Mouse (Mus musculus) MEL (cell line): Measurements from ENCODE around the gene Spen. TPM values are rescaled to one million over a fixed set of nuclear protein-coding genes. Genes with fewer than 3 reads are reported as not detected.

ENCODE experiments used
- DNase-seq: peaks from one replicate; pipeline ENCODE4 v3.0.0; 2011; ENCODE audit warnings: low read depth, low spot score
- H3K27ac ChIP-seq: 2 replicates; pipeline ENCODE4 v1.5.1; 2012; ENCODE audit warnings: low read depth, mild to moderate bottlenecking, control low read depth, low read length, moderate library complexity; ENCODE audit not compliant: control insufficient read depth
- H3K27me3 ChIP-seq, 2 experiments: fragments of 150-350 bp in 1 of 2; sonication (generic) in 1 of 2; 2 replicates each; pipeline ENCODE4 v1.6.1; 2012; ENCODE audit warnings: low read length in 2 of 2, mild to moderate bottlenecking in 2 of 2, improper control_type of control experiment in 1 of 2, moderate library complexity in 1 of 2; ENCODE audit not compliant: insufficient read depth in 2 of 2, control insufficient read depth in 1 of 2
- H3K36me3 ChIP-seq, 2 experiments: 2 replicates each; pipeline ENCODE4 v1.6.1; 2012 to 2014; ENCODE audit warnings: low read length in 2 of 2, improper control_type of control experiment in 1 of 2, inconsistent platforms in 1 of 2, mild to moderate bottlenecking in 1 of 2; ENCODE audit not compliant: insufficient read depth in 2 of 2, control insufficient read depth in 1 of 2
- H3K4me1 ChIP-seq, 2 experiments: fragments of 150-350 bp in 1 of 2; sonication (generic) in 1 of 2; 2 replicates each; pipeline ENCODE4 v1.6.1; 2012; ENCODE audit warnings: low read length in 2 of 2, improper control_type of control experiment in 1 of 2, mild to moderate bottlenecking in 1 of 2; ENCODE audit not compliant: insufficient read depth in 2 of 2, control insufficient read depth in 1 of 2
- H3K4me3 ChIP-seq, 2 experiments: fragments of 150-350 bp in 1 of 2; sonication (generic) in 1 of 2; 2 replicates each; pipeline ENCODE4 v1.5.1; 2012; ENCODE audit warnings: low read depth in 2 of 2, low read length in 2 of 2, mild to moderate bottlenecking in 2 of 2, moderate library complexity in 2 of 2, control low read depth in 1 of 2, improper control_type of control experiment in 1 of 2; ENCODE audit not compliant: control insufficient read depth in 1 of 2, insufficient read depth in 1 of 2
- H3K79me2 ChIP-seq: 2 replicates; pipeline ENCODE4 v1.6.1; 2012; ENCODE audit warnings: mild to moderate bottlenecking, low read length, moderate library complexity; ENCODE audit not compliant: control insufficient read depth, poor library complexity, insufficient read depth
- H3K9ac ChIP-seq: 2 replicates; pipeline ENCODE4 v1.6.1; 2012; ENCODE audit warnings: low read depth, mild to moderate bottlenecking, control low read depth, low read length, moderate library complexity; ENCODE audit not compliant: control insufficient read depth, poor library complexity, severe bottlenecking
- H3K9me3 ChIP-seq: fragments of 150-350 bp; sonication (generic); replicated peaks from 2 replicates; pipeline ENCODE4 v1.6.1; 2012; ENCODE audit warnings: mild to moderate bottlenecking, low read length, improper control_type of control experiment, moderate library complexity; ENCODE audit not compliant: insufficient read depth
- BHLHE40 ChIP-seq: IDR thresholded peaks from 2 replicates; pipeline ENCODE4 v1.6.1; 2012; ENCODE audit warnings: low read depth, mild to moderate bottlenecking, inconsistent platforms, low read length, improper control_type of control experiment, borderline replicate concordance
- CHD1 ChIP-seq: IDR thresholded peaks from 2 replicates; pipeline ENCODE4 v1.6.1; 2012; ENCODE audit warnings: low read depth, mild to moderate bottlenecking, inconsistent platforms, low read length, improper control_type of control experiment
- E2F4 ChIP-seq: IDR thresholded peaks from 2 replicates; pipeline ENCODE4 v1.6.1; 2011; ENCODE audit warnings: low read depth, low read length, improper control_type of control experiment, borderline replicate concordance
- EP300 ChIP-seq, 2 experiments: IDR thresholded peaks; 2 replicates each; pipeline ENCODE4 v1.6.1; 2011; ENCODE audit warnings: improper control_type of control experiment in 2 of 2, low read length in 2 of 2, low read depth in 1 of 2, mild to moderate bottlenecking in 1 of 2
- GABPA ChIP-seq: IDR thresholded peaks from 2 replicates; pipeline ENCODE4 v1.6.1; 2012; ENCODE audit warnings: low read depth, mild to moderate bottlenecking, inconsistent platforms, low read length, improper control_type of control experiment, moderate library complexity
- JUND ChIP-seq: IDR thresholded peaks from 2 replicates; pipeline ENCODE4 v1.6.1; 2011; ENCODE audit warnings: low read depth, mild to moderate bottlenecking, improper control_type of control experiment, low read length
- MAFK ChIP-seq: IDR thresholded peaks from 2 replicates; pipeline ENCODE4 v1.6.1; 2011; ENCODE audit warnings: low read depth, mild to moderate bottlenecking, low read length, improper control_type of control experiment, borderline replicate concordance
- MAZ ChIP-seq: IDR thresholded peaks from 2 replicates; pipeline ENCODE4 v1.6.1; 2012; ENCODE audit warnings: low read depth, mild to moderate bottlenecking, inconsistent platforms, low read length, improper control_type of control experiment
- MEF2A ChIP-seq: IDR thresholded peaks from 2 replicates; pipeline ENCODE4 v1.6.1; 2014; ENCODE audit warnings: low read depth, mild to moderate bottlenecking, inconsistent platforms, low read length, improper control_type of control experiment; ENCODE audit not compliant: poor library complexity, insufficient replicate concordance, severe bottlenecking; ENCODE audit errors: extremely low read depth
- MYB ChIP-seq: IDR thresholded peaks from 2 replicates; pipeline ENCODE4 v1.6.1; 2011; ENCODE audit warnings: mild to moderate bottlenecking, low read depth, low read length, improper control_type of control experiment
- NELFE ChIP-seq: IDR thresholded peaks from 2 replicates; pipeline ENCODE4 v1.6.1; 2011; ENCODE audit warnings: low read depth, low read length, improper control_type of control experiment
- NRF1 ChIP-seq: IDR thresholded peaks from 2 replicates; pipeline ENCODE4 v1.6.1; 2014; ENCODE audit warnings: low read depth, mild to moderate bottlenecking, inconsistent platforms, low read length, improper control_type of control experiment, moderate library complexity; ENCODE audit not compliant: poor library complexity, insufficient read depth, severe bottlenecking
- RAD21 ChIP-seq: IDR thresholded peaks from 2 replicates; pipeline ENCODE4 v1.6.1; 2011; ENCODE audit warnings: mild to moderate bottlenecking, low read depth, low read length, improper control_type of control experiment
- SIN3A ChIP-seq: IDR thresholded peaks from 2 replicates; pipeline ENCODE4 v1.6.1; 2012; ENCODE audit warnings: low read length, improper control_type of control experiment, inconsistent platforms
- TAL1 ChIP-seq: IDR thresholded peaks from 2 replicates; pipeline ENCODE4 v1.6.1; 2012; ENCODE audit warnings: mild to moderate bottlenecking, inconsistent platforms, low read length, moderate library complexity, mixed read lengths
- UBTF ChIP-seq: IDR thresholded peaks from 2 replicates; pipeline ENCODE4 v1.6.1; 2012; ENCODE audit warnings: low read depth, mild to moderate bottlenecking, inconsistent platforms, low read length, improper control_type of control experiment, moderate library complexity, borderline replicate concordance; ENCODE audit not compliant: insufficient read depth
- ZC3H11A ChIP-seq: IDR thresholded peaks from 2 replicates; pipeline ENCODE4 v1.6.1; 2012; ENCODE audit warnings: low read depth, mild to moderate bottlenecking, inconsistent platforms, low read length, improper control_type of control experiment
- ZMIZ1 ChIP-seq: IDR thresholded peaks from 2 replicates; pipeline ENCODE4 v1.6.1; 2012; ENCODE audit warnings: low read depth, mild to moderate bottlenecking, inconsistent platforms, low read length, improper control_type of control experiment, moderate library complexity
- polyA plus RNA-seq, 2 experiments: library from polyadenylated mRNA; stranded (reverse) in 1 of 2; unstranded in 1 of 2; fragments of >175 nt in 1 of 2; fragments of >200 nt in 1 of 2; gene quantifications; 2 replicates each; pipeline versions ENCODE4 v1.2.1 to v1.2.4; 2012; ENCODE audit warnings: low replicate concordance in 2 of 2, low read depth in 1 of 2; ENCODE audit not compliant: insufficient read length in 2 of 2, insufficient read depth in 1 of 2, missing spikeins in 1 of 2
- total RNA-seq: library from RNA; depleted of rRNA; stranded (reverse); fragments of 300-350 nt; gene quantifications from 2 replicates; pipeline ENCODE4 v1.2.3, GENCODE M21; 2012

The Spen gene
- total and polyA plus RNA-seq, 3 experiments = 11.9 to 102 (median 46.9) TPM

- Histone ChIP-seq H3K79me2 (peaks cover 12% of the 10 kb centered on the region), H3K9me3 (no peaks in the 10 kb centered on the region), H3K9ac (no peak overlapping the region), H3K27ac (no peak overlapping the region), H3K36me3 (peaks cover 2 to 11% of the 10 kb centered on the region in 2 experiments; a peak in 2 of 4 replicates), H3K4me1 (peaks cover 3 to 24% of the 10 kb centered on the region in 2 experiments), H3K4me3 (no peak overlapping the region), H3K27me3 (no peaks in the 10 kb centered on the region)
- no peak for DNase-seq
- TF ChIP-seq EP300 (IDR thresholded peaks at IDR 0.05; ENCODE audit: low read depth in 1 of 2, low read length in 2 of 2) (no peak), ZC3H11A (no peak), MAZ (no peak), NELFE (no peak), SIN3A (no peak), NRF1 (no peak), ZMIZ1 (no peak), RAD21 (no peak)
Observed at GRCm38 (mm10) chr4:141446211-141446610, 92.2 kb downstream of the Spen start.

- no peak for TF ChIP-seq GABPA
- no peak for TF ChIP-seq MEF2A
- TF ChIP-seq UBTF = no peak
- TF ChIP-seq E2F4 = no peak
- no peak for TF ChIP-seq CHD1
- TF ChIP-seq TAL1 = no peak
- no peak for TF ChIP-seq BHLHE40
- TF ChIP-seq MAFK = no peak
- TF ChIP-seq JUND = no peak
- no peak for TF ChIP-seq EP300 (IDR thresholded peaks at IDR 0.05; ENCODE audit: low read depth in 1 of 2, low read length in 2 of 2)
- no peak for TF ChIP-seq MYB
- TF ChIP-seq, all 39 proteins: peak for 0
- Histone ChIP-seq H3K27ac (no peak overlapping the region), H3K79me2 (peaks cover 12% of the 10 kb centered on the region)
Observed at GRCm38 (mm10) chr4:141445328-141445720, 93.1 kb downstream of the Spen start.

More at GRCm38 (mm10) chr4:141445328-141445720, 93.1 kb downstream of the Spen start:
- no peaks in the 10 kb centered on the region for H3K9me3 ChIP-seq
- peak overlapping the region; percentile 91 for H3K9ac ChIP-seq
- no peak for DNase-seq
- peak overlapping the region; percentile 78 to 82 for H3K4me3 ChIP-seq
- no peaks in the 10 kb centered on the region for H3K27me3 ChIP-seq
- H3K36me3 ChIP-seq = peaks cover 2 to 6% of the 10 kb centered on the region in 2 experiments; a peak in 1 of 4 replicates
- peaks cover 0 to 15% of the 10 kb centered on the region in 2 experiments; a peak in 2 of 4 replicates for H3K4me1 ChIP-seq
